Mouse (Mus musculus): ENCODE data around the gene Vapb.

The Vapb gene

DNA sequence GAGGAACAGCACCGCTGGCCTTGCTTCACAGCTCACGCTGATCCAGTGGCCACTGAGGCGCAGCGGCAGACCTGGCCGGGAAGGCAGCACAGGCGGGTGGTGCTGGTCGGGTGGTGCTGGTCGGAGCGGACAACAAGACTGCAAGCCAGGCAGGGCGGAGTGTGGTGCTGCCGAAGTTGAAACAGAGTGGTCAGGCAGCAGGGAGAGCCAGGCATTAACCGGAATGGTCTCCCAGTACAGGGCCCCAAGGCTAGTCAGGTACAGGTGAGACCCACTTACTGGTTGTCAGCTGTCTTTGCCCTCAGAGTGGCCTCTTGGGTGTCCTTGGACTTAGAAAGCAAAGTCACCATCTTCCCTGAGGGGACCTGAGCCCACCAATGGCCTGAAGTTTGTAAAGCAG lies 56.7 kb downstream of the Vapb start:
- no peak for DNase-seq

DNA sequence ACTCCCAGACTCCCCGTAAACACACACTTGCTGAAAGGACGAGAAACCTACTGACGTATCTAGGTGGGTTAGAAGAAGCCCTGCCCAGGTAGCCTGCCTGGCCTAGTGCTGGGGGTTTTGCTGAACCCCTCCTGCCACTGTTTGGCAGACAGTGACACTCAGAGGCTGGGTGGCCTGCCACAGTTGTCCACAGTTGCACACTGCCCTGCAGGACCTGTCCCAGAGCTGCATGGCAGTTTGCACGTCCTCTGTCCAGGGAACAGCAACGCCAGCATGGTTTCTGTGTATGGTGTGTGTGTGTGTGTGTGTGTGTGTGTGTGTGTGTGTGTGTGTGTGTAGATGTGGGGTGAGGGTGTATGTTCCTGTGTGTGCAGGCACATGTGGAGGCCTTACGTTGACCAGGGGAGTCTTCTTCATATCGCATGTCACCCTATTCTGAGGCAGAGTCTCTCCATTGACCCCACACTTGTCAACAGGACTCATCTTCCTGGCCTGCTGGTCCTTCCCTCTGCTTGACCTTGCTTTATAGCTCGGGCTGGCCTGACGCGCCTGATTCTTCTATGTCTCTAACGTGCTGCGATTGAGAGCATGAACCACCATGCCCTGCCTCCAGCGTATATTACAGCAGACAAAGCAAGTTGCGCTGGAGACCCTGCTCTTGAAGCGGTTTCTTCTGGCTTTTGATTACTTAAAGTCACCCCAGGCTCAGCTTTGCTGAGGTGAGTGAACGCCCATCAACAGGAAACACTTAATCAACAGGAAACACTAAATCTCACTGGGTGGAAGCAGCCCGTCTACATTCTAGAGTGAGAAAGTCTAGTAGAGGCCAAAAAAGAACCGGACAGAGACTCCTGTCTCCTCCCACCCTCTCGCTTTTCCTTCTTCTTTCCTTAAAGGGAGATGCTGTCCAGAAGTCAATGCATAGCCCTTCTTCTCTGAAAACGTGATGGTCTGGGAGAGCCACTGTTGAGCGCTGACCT lies 57.5 kb downstream of the Vapb start:
- DNase-seq: no peak

DNA sequence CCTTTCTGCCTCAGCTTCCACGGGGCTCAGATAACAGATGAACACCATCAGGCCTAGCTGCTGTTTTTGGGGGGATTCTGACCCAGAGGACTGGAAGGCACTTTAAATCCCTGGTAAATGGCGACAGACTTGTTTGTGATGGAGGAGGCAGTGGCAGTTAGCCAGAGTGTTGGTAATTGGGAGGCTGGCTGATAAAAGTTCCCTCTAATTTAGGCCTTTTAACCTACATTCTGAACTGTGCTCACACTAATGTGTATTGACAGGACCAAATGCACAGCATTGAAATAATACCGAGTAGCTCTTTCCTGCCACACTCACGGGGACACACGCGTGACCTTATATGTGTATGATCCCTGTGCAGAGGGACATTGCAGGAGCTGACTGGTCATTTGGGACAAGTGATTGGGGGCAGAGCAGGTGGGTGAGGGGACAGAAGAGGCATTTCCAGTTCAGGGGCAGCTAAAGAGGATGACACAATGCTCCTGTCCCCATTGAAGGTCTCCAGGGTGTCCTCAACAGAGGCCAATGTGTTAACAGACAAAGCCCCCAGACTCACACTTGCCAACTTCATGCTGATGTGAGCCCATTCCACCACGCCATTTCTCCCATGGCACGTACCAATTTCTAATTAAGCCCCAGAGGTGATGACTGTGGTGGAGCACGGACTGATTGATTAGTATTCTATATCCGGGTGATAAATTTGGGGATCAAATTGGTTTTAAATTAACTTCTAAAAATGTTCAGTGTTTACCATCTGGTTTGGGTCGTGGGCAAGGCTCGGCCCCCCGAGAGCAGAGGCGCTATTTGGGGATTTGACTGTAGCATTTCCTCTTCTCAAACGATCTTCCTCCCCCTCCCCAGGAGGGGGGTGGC lies 58.7 kb downstream of the Vapb start:
- DNase-seq: no peak

DNA sequence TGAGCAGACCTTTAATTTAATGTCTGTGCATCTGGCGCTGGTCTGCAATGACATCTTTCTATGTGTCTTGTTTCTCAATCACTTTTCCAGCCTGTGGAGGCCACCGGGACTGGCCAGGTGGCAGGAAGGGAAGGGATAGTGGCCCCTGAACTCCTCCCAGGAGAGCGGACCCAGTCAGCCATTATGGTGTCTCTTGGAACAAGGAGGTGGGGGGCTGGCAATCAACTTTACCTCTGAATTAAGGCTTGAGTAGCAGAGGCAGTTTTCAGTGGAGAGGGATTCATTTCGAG lies 59.3 kb downstream of the Vapb start:
- no peak for DNase-seq

DNA sequence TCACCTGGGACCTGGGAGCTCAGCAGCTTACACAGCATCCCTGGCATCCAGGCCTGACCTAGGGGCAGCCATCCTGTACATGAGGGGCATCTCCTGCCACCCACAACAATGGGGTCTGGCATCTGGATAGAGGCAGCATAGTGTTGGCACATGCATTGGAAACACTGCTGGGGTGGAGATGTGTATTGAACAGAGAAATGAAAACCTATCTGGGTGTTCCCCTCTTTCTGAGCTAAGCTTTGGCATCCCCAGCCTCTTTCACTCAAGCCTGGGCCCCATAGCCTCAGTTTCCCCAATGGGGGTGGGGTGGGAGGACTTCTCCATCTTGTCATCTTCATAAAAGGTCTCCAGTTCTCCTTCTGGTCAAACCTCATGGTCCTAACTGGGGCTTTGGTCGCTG lies 62.2 kb downstream of the Vapb start:
- DNase-seq: no peak

DNA sequence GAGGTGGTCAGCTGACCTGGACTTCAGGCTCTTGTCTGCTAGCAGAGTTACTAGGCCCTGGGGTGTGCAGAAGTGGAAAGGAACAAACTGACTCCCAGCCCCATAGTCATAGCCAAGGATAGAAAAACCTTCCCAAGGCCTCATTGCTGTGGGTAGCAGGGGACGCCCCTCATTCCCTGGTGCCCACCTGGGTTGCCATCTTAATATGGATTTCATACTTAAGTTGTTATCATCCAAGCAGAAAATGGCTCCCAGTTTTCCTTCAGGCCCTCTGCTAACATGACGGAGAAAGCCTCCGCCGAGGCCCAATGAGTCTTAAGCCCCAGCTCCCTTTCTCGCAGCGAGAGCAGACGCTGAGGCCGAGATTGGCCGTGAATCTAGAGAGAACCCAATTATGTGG lies 63.3 kb downstream of the Vapb start:
- no peak for DNase-seq

DNA sequence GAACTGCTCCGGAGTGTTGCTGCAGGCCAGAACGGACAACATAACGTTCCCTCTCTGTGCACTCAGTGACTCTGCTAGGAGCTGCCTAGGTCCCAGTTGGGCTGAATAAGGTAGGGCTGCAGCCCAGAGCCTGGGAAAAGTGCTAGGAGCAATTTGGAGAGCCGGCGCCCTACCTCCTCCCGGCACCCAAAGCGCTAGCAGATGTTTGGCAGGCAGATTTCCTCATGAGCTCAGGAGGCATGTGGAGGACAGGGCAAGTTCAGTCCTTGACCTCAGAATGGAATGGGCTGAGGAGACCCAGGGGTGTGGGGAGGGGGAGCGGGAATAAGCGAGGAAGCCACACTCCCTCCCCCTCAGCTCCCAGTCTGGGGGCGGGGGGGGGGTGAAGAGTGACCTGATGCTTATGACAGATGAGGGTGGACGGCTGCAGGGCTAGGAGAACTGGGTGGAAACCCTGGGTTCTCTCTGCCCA lies 64.1 kb downstream of the Vapb start:
- DNase-seq: no peak

DNA sequence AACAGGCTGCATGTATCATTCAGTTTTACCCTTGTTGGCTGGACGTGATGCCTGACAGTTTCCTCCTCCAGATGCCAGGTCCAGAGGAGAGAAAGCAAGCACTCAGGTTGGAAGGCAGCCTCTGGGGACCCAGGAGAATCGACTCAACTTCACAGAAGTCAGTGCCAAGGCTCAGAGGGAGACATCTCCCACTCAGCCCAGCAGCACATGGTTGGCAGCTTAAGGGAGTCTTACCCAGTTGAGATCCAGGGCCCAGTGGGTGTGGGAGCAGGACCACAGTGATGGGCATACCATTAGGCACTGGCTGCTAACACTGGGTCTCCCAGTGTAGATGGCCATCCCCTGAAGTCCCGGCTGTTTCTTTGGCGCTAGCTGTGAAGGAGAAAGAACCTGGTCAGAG lies 64.9 kb downstream of the Vapb start:
- DNase-seq: no peak

DNA sequence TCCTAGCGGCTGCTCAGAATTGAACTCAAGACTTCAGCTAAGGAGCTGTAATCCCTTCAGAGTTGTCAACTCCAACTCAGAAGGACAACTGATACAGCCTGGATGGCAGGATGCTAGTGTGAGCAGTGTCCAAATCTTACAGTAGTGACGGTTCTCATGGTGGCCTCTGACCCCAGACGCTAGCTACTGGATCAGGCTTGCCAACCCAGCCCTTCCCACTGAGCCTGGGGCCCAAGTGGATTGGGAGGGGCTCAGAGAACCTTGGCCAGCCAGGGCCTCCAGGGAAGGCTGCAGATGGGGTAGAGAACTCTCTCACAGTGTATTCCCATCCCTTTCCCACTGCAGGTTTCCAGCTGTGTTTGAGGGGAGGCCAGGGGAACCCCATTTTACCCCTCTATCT lies 65.6 kb downstream of the Vapb start:
- no peak for DNase-seq

DNA sequence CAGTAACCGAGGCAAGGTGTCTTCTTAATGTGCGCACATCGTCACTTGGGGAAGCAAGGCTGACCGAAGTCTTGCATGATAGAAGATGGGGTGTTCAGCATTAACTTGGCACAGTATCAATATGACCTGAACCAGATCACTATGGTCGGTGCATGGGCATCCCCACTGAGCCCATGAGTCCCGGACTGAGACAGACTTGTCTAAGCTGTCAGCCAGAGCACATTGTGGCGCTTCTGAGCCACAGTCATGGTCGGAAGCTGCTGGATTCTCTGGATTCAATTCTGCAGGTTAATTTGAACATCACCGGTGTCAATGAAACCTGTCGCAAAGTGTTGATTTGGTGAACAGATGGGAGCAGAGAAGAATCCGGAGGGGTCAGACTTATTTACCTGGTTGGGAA lies 66.5 kb downstream of the Vapb start:
- DNase-seq: no peak

DNA sequence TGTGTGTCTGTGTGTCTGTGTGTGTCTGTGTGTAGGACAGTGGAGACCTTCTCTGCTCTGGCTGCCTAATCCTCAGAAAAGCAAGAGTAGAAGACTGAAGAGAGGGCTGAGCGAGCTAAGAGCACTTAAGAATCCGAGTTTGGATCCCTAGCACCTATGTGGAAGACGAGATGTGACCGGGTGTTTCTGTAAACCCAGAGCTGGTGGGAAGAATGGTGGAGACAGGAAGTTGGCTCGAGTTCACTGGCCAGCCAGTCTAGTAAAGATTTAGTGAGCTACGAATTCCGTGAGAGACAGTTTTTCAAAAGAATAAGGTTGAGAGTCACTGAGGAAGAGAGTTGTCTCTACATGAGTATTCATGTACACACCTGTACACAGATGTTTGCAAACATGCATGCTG lies 69.3 kb downstream of the Vapb start:
- no peak for DNase-seq

DNA sequence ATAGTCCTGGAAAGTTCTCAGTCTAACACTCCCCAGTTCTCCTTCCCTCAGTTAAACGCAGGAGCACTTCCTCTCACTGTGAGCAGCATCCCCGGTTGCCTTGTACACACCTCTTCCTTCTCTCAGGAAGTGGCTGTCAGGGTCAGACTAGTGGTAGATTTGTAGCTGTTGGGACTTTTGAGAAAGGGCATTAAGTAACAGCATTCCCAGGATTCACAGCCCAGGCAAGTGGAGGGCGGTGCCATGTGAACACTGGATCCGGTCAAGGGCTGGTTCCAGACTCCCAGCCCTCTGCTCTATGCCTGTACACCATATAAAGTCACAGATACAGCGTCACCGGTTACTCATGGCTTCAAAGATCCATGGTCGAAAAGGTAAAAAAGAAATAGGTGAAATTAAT lies 71.6 kb downstream of the Vapb start:
- no peak for DNase-seq

DNA sequence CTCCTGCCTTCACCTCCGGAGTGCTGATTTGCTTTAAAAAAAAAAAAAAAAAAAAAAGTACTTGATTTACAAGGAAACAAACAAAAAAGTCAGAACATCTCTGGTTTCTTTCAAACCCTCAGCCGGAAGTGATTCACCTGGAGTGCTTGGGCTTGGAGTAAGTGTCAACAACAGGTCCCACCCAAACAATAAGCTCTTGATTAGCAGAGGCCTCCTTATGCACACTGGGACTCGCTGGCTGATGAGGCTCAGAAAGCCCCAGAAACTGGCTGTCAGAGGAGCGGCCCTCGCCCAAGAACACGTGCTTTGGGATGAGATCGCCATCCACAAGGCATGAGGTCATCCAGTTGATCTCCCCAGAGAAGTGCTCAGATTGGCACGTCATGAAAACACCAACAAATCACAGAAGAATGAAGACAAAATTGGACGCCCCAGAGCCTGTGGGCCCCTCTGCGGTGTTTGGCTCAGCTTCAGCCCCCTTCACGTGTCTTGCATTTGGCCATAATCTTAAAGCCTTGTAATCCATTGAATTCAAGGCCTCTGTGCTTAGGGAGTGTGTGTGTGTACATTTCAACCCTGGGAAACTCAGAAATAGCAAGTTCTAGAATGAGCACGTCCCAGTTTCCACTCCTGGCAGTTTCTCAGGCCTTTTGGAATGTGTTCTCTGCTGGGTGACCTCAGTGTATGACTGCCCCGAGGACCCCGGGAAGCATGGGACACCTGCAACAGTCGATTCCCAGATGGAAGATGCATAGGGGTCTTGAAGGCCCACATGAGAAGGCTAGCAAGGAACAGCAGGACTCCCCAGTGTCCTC lies 72.9 kb downstream of the Vapb start:
- no peak for DNase-seq

DNA sequence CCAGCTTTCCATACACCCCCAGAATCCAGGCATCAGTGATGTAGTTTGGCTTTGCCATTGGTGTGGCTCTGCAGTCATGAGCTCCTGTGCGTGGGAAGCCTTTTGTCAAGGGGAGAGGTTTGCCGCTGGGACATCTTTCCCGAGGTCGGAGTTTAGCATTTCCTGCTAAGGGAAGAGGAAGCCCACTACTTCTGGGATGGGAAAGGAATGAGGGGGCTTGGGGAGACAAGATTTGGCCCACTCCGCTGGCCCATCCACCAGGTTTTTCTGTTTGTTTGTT lies 73.5 kb downstream of the Vapb start:
- no peak for DNase-seq

DNA sequence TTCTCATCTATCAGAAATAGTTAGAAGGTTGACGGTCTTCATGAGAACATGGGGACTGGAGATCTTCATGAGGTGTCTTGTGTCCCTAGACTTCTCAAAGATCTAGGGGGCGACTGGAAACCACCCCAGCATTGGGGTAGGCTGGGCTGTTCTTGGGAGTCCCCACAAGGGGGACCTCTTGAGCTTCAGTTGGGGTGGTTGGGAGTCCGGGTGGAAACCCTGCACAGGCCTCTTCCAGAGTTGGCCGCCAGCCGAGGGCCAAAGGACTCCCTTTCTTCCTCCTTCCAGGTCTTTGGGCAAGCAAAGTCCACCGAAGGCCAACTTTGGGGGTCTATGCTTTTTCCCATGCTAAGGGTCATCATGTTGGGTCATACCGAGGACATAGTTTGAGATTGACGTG lies 74.5 kb downstream of the Vapb start:
- no peak for DNase-seq

DNA sequence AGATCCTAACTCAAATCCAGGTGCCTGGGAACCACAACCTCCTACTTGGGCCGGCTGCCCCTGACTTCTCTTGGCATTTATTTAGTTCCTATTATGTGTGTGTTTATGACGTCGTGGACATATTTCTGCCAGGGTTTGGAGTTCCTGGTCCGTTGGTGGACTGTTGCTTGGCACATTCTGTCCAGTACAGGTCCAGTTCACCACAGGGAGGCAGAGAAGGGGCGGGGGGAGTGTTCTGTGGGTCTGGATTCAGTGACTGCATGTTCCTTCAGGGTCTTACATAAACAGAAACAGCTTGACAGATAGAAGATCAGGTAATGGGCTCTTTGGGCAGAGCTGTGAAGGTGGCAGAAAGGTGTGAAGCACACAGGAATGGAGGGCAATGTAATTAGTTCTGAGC lies 75.8 kb downstream of the Vapb start:
- DNase-seq: no peak

DNA sequence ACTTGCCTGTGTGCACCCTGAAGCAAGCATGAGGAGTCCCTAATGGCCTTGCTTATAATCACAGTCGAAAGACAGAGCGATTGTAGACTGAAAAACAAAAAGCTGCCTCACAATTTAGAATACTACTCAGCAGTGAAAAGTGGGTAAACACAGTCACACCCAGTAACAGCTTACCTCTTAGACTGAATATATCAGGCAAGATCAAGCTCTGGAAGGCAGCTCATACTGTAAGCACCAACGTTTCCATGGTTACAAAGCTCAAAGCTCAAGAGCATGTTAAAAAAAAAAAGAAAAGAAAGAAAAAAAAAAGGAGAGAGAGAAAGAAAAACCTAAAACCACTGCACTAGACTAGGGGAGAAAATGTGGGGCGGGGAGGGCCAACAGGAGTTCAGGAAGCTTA lies 89.0 kb downstream of the Vapb start:
- no peak for DNase-seq

DNA sequence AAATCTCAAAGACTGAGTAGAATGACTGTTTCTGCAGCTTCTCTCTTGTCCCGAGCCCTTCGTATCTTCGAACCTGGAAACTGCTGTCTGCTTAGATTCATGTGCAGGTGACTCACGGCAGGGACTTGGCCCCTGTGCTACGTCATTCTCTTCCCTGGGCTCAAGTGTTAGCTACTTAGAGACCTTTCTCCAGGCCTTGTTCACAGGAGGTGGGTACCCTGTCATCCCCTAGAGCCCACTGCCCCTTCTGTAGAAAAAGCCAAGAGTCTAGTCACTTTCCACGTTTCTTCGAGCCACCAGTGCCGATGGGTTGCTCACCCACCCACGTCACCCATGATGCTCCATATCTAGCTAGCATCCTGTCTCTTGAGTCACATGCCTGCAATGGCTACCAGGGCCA lies 89.9 kb downstream of the Vapb start:
- DNase-seq: no peak

DNA sequence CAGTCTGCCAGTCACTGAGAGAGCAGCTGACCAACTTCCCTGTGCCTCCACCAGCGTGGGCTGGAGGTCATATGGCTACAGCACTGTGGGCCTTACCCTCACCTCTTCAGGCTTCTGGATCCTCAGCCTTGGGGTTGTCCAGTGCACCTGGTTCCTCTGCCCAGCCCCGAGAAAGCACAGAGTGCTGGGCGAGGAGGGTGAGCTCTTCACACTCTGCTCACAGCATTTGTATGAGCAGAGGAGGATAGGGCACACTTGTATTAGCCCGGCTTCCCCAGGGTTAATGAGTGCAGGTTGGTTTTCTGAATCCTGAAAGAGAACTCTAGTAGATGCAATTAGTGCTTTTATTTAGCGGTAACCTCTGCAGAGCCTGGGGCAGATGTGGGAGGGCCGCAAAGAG lies 90.8 kb downstream of the Vapb start:
- DNase-seq: no peak

DNA sequence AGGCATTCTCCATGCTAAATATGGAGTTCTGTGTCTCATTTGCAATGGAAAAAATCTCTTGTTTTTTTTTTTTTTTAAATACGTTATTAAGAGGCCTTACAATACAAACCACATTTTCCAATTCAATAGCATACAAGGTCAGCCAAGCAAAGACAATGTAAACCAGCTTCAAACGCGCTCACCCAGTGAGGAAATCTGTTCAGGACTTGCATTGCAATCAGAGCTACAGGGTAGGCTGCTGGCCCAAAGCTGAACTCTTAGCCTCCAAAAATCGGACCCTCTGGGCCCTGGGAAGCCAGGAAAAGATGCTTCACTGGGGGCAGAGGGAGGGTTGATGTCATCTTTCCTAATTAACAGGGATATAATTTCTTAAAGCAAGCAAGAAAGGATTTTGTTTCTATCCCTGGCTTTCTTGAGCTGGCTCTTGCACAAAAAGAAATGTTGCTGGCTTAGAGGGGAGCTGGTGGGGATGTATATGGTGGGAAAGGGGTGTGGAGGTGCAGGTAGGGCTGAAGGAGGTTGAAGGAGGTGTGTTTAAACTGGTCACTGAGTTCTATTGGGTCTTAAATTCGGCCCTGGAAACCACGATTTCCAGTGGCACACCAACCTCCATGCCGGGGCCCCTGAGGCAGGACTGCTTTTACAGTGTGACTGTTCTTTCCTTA lies 95.6 kb downstream of the Vapb start:
- DNase-seq: no peak
